Mouse (Mus musculus) kidney, adult 2 months (tissue): ENCODE results near the gene Grip1. TPM values are rescaled to one million over a fixed set of nuclear protein-coding genes. Genes with fewer than 3 reads are reported as not detected.

Source experiments
- DNase-seq: peaks from one replicate; pipeline ENCODE4 v3.0.0; 2021
- H3K27ac ChIP-seq: fragments of 200-500 bp; 2 replicates; pipeline ENCODE4 v1.5.1; 2012; ENCODE audit warnings: low read depth, low read length, control low read depth, inconsistent platforms; ENCODE audit not compliant: insufficient read depth
- H3K27me3 ChIP-seq: fragments of 200-500 bp; replicated peaks from 2 replicates; pipeline ENCODE4 v1.6.1; 2012; ENCODE audit warnings: mild to moderate bottlenecking, moderate library complexity, low read length, inconsistent platforms; ENCODE audit not compliant: control insufficient read depth, insufficient read depth
- H3K36me3 ChIP-seq: fragments of 200-500 bp; 2 replicates; pipeline ENCODE4 v1.6.1; 2012; ENCODE audit warnings: mild to moderate bottlenecking, moderate library complexity, low read length, inconsistent platforms; ENCODE audit not compliant: control insufficient read depth, insufficient read depth
- H3K4me1 ChIP-seq: fragments of 200-500 bp; 2 replicates; pipeline ENCODE4 v1.6.1; 2011; ENCODE audit warnings: low read length; ENCODE audit not compliant: control insufficient read depth, insufficient read depth
- H3K4me3 ChIP-seq: fragments of 200-500 bp; 2 replicates; pipeline ENCODE4 v1.5.1; 2011; ENCODE audit warnings: mild to moderate bottlenecking, low read depth, low read length, control low read depth; ENCODE audit not compliant: insufficient read depth
- CTCF ChIP-seq: fragments of 200-500 bp; conservative IDR thresholded peaks from 2 replicates; pipeline ENCODE4 v1.5.1; 2011; ENCODE audit warnings: low read depth, mild to moderate bottlenecking, control low read depth, low read length, moderate library complexity, mixed read lengths; ENCODE audit not compliant: insufficient read depth, insufficient read length
- POLR2A ChIP-seq: fragments of 200-500 bp; IDR thresholded peaks from one replicate; pipeline ENCODE4 v1.6.1; 2011; ENCODE audit warnings: low read depth, low read length, control low read depth
- WGBS: fragments of 180-500 bp; shearing (Covaris S2); methylation state at CpG from one replicate; pipeline ENCODE4 v1.1.7; 2018; 5-methylcytosine and 5-hydroxymethylcytosine counted together
- polyA plus RNA-seq: library from polyadenylated mRNA; depleted of rRNA; stranded (reverse); fragments of >200 nt; gene quantifications from 2 replicates; pipeline ENCODE4 v1.2.3, GENCODE M21; 2012

Gene Grip1
- polyA plus RNA-seq, 1 experiment: 2.7 TPM

DNA sequence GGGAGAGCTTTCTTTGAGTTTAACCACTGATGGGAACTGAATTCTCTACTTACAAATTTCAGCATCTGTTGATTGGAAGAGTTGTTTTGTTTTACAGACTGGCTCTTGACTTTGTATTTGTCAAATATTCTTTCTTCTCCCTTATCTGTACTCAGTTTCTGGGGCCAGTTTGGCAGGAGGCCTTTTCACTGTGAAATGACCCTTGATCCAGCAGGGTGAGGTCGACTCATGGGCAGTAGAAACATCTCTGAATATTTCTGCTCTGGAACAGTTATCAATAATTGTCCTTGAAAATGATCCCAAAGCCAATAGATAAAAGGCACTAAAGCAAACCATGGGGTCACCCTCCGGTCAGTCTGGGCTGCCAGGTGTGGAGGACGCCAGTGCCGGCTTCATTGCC is 88.0 kb downstream of the Grip1 start:
- Histone ChIP-seq H3K36me3 (no peaks in the 10 kb centered on the region), H3K4me3 (no peak overlapping the region), H3K4me1 (no peaks in the 10 kb centered on the region), H3K27me3 (no peaks in the 10 kb centered on the region), H3K27ac (no peak overlapping the region)
- 91% methylated on average over 4 of the region's 4 CpGs for WGBS
- TF ChIP-seq CTCF (no peak), POLR2A (no peak)
- DNase-seq: no peak

DNA sequence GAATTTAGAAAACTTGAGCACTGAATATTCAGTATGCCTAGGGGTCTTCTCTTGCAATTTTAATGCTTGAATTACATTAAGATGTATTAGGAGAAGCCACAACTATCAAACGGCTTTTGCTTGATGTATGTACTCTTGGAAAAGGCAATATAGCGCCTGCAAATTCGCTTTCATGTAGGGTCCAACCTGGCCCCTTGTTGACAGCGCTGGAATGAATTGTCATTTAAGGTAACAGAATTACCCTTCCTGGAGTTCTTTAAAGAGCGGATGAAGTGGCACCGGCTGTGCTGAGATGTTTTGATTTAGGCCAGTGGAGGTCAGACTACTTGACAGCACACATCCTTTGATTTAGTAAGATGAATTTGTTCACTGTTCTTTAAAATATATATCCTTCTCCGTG is 90.1 kb downstream of the Grip1 start:
- Histone ChIP-seq H3K36me3 (no peaks in the 10 kb centered on the region), H3K27me3 (no peaks in the 10 kb centered on the region), H3K4me3 (no peak overlapping the region), H3K27ac (no peak overlapping the region), H3K4me1 (no peaks in the 10 kb centered on the region)
- 45% methylated on average over 7 of the region's 7 CpGs for WGBS
- no peak for TF ChIP-seq POLR2A
- TF ChIP-seq CTCF: no peak
- DNase-seq: no peak

DNA sequence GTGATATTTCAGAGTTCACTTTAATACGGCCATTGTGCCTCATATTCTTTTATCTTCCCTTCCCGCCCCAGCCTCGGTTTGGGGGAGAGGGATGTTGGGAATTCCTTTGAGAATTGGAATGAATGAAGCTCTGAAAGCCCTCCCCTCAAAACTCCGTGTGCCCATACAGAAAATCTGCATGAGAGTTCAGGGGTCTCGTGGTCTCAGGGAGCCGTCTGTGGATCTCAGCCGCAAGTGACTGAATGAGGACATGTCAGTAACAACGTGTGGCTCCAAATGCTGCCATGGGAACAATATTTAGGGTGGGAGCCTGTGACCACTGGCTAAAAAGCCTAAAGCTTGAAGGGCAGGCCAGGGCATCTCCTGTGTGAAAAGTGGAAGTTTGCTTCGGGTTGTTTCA is 91.1 kb downstream of the Grip1 start:
- 79% methylated on average over 9 of the region's 9 CpGs for WGBS
- H3K36me3 ChIP-seq: no peaks in the 10 kb centered on the region
- H3K4me1 ChIP-seq: no peaks in the 10 kb centered on the region
- H3K4me3 ChIP-seq: no peak overlapping the region
- no peak for DNase-seq
- no peak overlapping the region for H3K27ac ChIP-seq
- TF ChIP-seq CTCF (no peak), POLR2A (no peak)
- H3K27me3 ChIP-seq: no peaks in the 10 kb centered on the region

DNA sequence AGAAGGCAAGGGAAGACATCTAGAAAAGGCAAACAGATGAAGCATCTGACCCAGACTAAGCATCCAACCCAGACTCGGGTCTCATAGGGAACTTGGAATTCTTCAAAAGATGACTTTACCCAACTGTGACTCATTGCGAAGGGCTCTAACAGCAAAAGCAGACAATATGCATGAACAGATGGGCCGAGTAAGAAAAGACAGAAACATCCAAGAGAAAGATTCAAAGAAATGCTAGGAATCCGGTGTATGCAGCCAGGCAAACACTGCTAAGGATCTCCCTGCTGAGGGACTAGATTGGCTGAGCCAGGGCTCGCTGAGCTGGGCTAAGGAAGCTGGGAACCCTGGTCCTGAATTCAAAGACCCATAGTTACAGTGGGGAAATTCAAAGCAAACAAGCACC is 94.2 kb downstream of the Grip1 start:
- Histone ChIP-seq H3K4me1 (no peaks in the 10 kb centered on the region), H3K4me3 (no peak overlapping the region), H3K36me3 (no peaks in the 10 kb centered on the region), H3K27me3 (no peaks in the 10 kb centered on the region), H3K27ac (no peak overlapping the region)
- DNase-seq: no peak
- WGBS: 80% methylated on average over 5 of the region's 5 CpGs
- no peak for TF ChIP-seq CTCF
- TF ChIP-seq POLR2A: no peak

DNA sequence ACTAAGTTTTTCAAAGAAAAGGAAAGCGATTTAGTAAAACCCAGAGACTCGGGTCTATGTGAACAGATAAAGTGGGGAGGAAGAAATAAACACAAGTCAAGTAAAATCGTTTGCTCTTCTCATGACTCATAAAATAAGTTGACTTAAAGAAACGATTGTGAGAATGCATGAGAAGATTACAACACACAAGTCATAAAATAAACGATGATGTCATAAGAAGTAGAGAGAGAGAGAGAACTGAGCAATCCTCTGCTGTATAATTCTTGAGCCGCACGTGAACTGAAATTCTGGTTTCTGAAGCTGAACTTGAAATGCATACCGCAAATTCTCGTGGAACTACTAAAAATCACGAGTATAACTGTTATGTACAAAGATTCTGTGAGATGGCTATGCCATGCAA is 95.1 kb downstream of the Grip1 start:
- Histone ChIP-seq H3K4me3 (no peak overlapping the region), H3K27ac (no peak overlapping the region), H3K36me3 (no peaks in the 10 kb centered on the region), H3K4me1 (no peaks in the 10 kb centered on the region), H3K27me3 (no peaks in the 10 kb centered on the region)
- 91% methylated on average over 10 of the region's 10 CpGs for whole genome bisulfite sequencing
- no peak for DNase-seq
- no peak for TF ChIP-seq CTCF

DNA sequence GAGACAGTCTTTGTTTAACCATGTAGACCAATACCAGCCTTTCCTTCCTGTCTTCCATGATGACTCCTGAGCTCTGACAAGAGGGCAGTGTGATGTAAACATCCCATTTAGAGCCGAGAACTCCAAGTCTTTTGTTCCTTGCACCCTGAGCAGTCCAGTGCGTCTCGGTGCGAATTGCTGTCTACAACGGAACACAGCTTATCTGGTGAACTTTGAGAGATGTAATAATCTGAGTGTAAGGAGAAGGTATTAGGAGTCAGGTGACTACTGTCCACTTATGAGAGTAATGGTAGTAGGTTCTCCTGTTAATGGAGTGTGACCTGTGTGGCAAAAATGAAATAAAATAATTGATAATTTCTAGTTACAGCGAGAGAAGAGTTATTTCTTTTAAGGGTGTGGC is 97.0 kb downstream of the Grip1 start:
- WGBS: 86% methylated on average over 6 of the region's 6 CpGs
- H3K36me3 ChIP-seq: no peaks in the 10 kb centered on the region
- H3K4me3 ChIP-seq: no peak overlapping the region
- no peaks in the 10 kb centered on the region for H3K27me3 ChIP-seq
- H3K4me1 ChIP-seq: no peaks in the 10 kb centered on the region
- no peak for DNase-seq
- TF ChIP-seq CTCF (no peak), POLR2A (no peak)
- H3K27ac ChIP-seq: no peak overlapping the region

DNA sequence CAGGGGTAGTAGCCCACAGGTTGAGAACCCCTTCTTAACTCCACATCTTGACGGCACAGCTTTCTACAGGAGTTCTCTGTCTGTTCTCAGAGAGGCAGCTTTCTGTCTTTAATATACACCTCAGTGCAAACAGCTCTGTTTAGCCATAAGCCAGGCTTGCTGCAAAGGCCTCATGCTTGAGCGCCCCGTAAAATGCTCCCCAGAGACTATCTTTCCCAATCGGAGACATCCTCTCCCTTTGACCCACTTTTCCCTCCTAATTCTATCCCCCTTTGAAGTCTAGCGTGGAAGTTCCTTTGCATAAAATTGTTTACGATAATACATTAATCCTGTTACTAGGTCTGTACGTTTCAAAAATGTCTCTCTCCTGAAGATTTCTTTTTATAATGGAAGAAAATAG is 102.7 kb downstream of the Grip1 start:
- TF ChIP-seq CTCF: no peak
- TF ChIP-seq POLR2A: no peak
- DNase-seq: no peak
- 63% methylated on average over 7 of the region's 7 CpGs for WGBS

DNA sequence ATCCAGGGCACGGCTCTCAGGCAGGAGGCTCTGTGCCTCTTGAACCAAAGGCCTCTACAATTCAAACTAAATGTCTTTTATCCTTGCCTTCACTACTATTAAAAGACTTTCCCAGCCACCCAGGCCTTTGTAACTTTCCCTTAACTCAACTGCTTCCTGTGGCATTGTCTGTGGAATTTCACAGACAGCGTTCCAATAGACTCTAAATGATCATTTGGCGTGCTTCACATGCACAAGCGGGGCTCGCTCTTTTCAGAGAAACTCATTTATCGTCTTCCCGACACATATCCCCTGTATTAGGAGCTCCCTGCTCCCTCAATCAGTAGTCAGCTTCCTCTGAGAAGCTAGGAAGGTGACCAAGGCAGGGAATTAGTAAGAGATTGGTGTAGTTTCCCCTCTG is 104.8 kb downstream of the Grip1 start:
- no peak for DNase-seq
- Histone ChIP-seq H3K27me3 (no peaks in the 10 kb centered on the region), H3K36me3 (no peaks in the 10 kb centered on the region), H3K27ac (no peak overlapping the region), H3K4me3 (no peak overlapping the region), H3K4me1 (no peaks in the 10 kb centered on the region)
- 95% methylated on average over 7 of the region's 7 CpGs for WGBS
- TF ChIP-seq POLR2A (no peak), CTCF (no peak)

More for the DNA sequence above, 102.7 kb downstream of the Grip1 start:
- Histone ChIP-seq H3K4me1 (no peaks in the 10 kb centered on the region), H3K36me3 (no peaks in the 10 kb centered on the region), H3K27ac (no peak overlapping the region), H3K4me3 (no peak overlapping the region), H3K27me3 (no peaks in the 10 kb centered on the region)
